Mouse (Mus musculus) retina, postnatal 1 day (tissue): ENCODE measurements around the gene Lgi2.
A peak's percentile ranks its signal among the peaks of the same experiment; 100 is the strongest.

ENCODE experiments used
- DNase-seq: peaks from one replicate; pipeline ENCODE4 v3.0.0-alpha.2; 2012

The Lgi2 gene

GRCm38 (mm10) chr5:52534798-52535590 lies 31.3 kb downstream of the Lgi2 start:
- DNase-seq, result no peak

GRCm38 (mm10) chr5:52533705-52534104 lies 32.6 kb downstream of the Lgi2 start:
- no peak for DNase-seq

GRCm38 (mm10) chr5:52528545-52528944 lies 37.7 kb downstream of the Lgi2 start:
- DNase-seq, result no peak

DNA sequence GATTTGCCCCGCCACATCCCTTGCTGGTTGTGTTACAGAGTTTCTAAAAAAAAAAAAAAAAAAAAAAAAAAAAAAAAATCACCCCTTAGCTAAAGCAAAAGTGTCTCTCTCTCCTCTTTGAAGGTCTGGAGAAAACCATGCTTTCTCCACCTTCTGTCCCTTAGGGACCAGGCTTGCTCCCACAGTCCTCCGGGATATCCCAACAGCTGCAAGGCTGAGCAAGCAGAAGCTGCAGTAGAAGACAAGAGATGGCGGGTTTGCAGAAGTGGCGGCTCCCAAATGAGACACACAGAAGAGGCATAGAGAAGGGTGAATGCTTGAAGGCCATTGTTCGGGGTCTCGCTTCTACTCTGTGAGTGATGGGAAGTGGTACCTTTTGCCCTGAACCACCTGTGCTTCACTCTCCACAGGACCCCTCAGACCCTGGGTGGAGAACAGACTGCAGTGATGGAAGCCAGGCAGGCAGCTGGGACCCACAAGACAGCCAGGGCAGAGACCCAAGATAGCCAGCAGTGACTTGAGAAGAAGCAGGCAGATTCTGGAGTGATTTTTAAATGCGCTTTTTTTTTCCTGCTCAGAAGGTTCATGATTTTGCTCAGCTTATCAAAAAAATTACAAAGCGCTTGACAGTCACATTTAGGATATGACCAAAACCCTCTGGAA lies 39.8 kb downstream of the Lgi2 start:
- DNase-seq, result no peak

GRCm38 (mm10) chr5:52524207-52524606 lies 42.1 kb downstream of the Lgi2 start:
- DNase-seq, result peak; percentile 75

DNA sequence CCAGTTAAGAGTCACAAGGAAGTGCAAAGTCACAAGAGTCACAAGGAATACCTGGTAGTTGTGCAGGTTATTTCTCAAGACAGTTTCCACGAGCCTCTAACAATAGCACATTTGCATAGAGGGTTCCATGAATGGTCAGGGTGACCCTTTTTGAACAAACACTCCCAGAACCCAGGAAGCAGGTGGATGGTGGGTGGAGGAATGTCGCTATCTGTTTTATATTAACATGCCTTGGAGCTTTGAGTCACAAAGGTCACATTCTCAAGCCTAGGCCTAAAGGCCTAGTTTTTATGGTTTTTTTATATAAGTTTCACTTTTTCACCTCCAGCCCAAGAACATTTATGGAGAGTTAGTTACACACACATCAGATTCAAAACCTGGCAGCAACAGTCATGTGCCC lies 46.3 kb downstream of the Lgi2 start:
- DNase-seq, result no peak

DNA sequence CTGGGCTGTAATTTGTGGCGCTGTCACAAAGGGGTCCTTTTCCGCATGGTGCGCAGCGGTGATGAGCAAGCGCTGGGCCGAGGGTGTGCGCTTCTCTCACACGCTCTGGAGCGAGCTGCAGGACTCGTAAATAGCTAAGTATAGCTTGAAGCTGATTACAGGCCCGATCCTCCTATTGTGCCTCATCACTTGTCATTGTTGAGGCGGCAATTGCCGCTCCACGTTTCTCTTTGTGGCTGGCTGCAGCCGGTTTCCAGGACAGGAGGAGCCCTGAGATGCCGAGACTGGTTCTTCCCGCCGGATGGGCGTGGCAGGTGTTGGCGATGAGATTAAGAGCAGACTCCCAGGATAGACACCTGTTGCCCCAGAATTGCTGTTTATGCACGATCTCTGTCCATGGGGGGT lies 50.2 kb downstream of the Lgi2 start:
- DNase-seq, result peak; percentile 65

GRCm38 (mm10) chr5:52515246-52516021 lies 50.8 kb downstream of the Lgi2 start:
- peak; percentile 89 for DNase-seq

- DNase-seq, result no peak
Observed at GRCm38 (mm10) chr5:52511089-52511488, 55.2 kb downstream of the Lgi2 start.

GRCm38 (mm10) chr5:52509416-52509815 lies 56.8 kb downstream of the Lgi2 start:
- DNase-seq, result no peak

DNA sequence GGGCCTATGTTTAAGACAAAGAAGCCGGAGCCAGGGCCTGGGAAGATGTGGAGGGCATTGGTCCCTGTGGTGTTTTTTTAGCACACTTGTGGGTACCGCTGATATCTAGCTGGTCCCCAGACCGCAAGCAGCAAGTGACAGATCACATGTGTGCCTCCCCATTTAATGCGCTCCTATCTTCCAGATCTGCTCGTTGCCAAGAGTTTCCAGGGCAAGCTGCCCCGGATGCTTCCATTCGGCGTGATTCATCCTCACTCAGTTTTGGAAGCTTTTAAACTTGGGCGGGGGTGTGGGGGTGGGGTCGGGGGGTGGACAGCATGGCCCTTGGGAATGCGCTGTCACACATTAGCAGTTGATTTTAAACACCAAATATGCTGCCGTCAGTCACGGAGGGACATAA lies 61.6 kb downstream of the Lgi2 start:
- no peak for DNase-seq

GRCm38 (mm10) chr5:52504148-52504547 lies 62.1 kb downstream of the Lgi2 start:
- no peak for DNase-seq

DNA sequence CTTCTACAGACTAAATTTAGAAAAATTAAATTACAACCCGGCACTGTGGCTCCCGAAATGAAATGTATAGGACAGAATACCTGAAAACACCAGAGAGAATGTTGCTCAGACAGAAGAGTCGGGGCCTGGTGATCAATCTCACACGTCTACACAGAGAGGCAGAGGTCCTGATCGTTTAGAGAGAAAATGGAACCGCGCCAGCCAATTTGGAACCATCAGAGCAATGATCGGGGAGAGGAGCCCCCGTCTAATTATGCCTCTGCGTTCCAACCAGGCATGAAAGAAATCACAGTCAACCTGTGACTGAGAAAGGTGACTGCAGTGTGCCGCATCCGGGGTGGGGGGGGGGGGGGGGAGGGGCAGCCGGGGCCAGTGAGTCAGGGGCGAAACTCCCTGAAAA lies 70.6 kb downstream of the Lgi2 start:
- DNase-seq, result no peak

- no peak for DNase-seq
Observed at GRCm38 (mm10) chr5:52491496-52491895, 74.8 kb downstream of the Lgi2 start.

GRCm38 (mm10) chr5:52487559-52488430 lies 78.5 kb downstream of the Lgi2 start:
- DNase-seq, result no peak
